Mouse (Mus musculus): ENCODE measurements around the gene Olfr734.

Olfr734 gene

DNA sequence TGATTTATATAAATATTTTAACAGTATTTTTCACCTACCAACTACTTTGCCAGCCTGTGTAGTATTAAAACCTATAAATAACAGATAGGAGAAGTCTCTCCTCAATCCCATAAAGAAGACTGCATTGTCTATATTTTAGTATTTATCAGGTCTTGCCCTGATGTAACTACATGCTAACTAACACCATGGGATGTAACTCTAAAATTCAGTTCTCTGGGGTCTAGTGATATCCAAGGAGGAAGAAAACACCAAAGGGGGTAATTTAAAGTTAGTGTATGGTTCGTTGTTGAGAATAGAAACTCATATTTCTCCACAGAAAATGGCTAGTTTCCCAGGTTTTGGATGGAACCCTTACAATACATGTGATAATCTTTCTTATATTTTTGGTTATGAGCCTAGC is at the start of gene Olfr734:
TSS of gene Olfr734 (minus strand) at position 101 of the 400 bp plus-strand sequence.
- no peak for DNase-seq (ENCODE audit: low read depth)

DNA sequence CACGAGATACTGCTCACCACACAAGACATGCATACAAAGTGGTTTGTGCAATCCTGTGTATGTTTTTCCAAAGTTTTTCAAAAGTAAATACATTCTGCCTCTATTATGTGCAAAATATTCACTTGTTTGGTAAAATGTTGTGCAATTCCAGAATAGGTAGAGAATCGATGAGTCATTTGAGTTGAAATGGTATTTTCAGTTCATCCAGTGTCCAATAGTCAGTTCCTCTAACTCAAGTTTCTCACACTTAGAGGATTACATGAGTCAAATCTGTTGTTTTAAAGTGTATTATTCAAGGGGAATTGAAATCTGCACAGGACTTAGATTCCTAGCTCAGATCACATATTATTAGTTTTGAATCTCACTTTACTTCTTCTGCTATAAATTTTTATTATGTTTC is 37.0 kb upstream of the Olfr734 start:
- DNase-seq (ENCODE audit: low read depth): no peak

DNA sequence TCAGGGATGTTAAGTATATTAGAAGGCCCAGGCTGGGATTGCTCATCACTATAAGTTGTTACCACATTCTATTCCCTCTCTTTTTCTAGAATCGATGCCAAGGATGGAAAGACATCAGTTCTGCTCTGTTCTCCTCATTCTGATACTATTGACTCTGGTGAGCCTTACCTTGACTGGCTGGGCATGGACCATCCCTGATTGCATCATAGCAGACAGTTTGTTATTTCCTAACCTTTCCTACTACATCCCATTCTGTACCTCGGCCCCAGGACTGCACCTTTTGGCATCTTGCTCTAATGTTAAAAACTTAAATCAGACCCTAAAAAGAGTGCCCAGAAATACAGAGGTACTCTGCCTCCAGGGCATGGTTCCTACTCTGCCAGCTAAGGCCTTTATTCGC is 33.9 kb upstream of the Olfr734 start:
- no peak for DNase-seq (ENCODE audit: low read depth)

DNA sequence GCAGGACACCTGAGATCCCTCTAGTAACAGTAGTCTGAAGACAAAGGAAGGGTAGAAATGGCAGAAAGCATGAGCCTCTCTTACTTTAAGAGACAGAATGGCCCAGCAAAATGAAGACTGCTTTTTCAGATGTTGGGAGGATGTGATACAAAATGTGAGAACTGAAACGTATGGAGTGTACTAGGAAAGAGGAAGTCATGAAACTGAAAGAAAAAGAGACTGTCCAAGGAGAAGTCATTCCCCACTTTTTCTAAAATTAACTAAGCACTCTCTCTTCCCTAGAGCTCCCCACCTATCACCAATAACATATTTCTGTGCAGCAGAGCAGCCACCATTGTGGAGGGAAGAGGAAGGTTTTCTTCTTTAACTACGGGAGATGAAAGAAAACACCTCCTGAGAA is 31.0 kb upstream of the Olfr734 start, which contains the start of gene Tlr11:
TSS of gene Tlr11 (plus strand) at position 322 of the 400 bp plus-strand sequence.
- no peak for DNase-seq (ENCODE audit: low read depth)

DNA sequence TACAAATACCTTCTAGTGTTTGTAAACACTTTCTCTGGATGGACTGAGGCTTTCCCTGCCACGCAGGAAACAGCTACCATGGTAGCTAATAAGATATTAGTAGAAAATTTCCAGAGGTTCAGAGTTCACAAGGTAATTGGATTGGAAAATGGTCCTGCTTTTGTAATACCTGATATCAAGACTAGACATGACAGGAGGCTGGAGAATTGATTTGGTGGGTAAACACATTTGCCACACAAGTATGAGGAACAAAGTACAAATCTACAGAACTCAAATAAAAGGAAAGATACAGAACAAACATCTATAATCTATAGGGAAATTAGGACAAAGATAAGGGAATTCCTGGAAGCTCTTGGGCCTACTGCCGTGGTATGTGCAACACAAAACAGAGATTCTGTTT is 30.2 kb upstream of the Olfr734 start:
- no peak for DNase-seq (ENCODE audit: low read depth)

DNA sequence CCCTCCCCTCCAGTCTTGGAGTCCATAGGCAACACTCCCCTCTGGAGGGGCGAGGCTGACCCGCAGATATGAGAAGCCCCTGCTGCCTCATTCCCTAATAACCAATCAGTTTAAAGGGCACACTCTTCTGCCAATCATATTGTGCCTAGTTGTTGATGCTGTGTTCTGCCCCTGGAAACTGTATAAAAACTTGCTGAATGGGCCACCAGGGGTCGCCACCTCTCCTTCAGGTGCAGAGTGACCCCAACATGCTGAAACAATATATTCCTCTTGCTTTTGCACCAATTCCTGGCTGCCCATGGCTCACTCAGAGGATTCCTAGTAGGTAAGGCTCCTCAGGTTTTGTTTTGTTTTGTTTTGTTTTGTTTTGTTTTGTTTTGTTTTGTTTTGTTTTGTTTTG is 25.9 kb upstream of the Olfr734 start:
- peak; percentile 10 for DNase-seq (ENCODE audit: low read depth)

DNA sequence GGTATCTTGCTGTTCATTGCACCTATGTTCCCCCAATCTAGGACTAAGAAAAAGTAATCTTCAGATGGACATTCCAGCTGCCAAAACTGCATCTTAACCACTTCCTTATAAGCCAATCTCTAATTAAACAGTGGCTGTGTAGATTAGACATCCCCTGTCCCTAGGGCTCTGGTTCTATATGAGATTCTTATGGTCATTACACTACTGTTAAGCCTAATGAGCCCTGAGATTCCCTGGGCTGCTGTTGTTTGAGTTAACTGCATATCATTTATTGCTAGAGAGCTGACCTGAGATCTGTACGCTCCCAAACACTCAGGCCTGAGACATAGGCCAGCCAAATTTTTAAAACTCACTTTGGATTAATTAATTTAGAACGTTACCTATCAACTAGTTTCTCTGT is 22.2 kb upstream of the Olfr734 start, which contains the start of gene Olfr735:
TSS of gene Olfr735 (minus strand) at position 77 of the 400 bp plus-strand sequence.
- no peak for DNase-seq (ENCODE audit: low read depth)

DNA sequence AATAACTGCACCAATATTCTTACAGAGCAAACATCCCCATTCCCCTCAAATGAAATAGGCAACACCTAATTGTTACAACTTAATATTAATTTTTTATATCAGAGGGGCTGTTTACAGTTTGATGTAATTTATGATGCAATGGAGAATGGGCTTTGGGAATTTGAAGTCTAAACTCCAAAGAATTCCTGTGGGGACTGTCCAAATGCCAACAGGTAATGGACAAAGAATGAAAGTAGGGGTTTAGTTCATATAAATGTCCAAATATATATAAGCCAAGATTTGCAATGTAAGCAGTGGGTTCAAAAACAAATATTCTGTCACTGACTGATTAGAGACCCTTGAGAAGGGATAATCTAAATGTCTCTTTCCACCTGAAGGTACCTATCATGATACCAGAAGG is 25.1 kb downstream of the Olfr734 start, which contains the start of gene Olfr733:
TSS of gene Olfr733 (minus strand) at position 101 of the 400 bp plus-strand sequence.
- no peak for DNase-seq (ENCODE audit: low read depth)

DNA sequence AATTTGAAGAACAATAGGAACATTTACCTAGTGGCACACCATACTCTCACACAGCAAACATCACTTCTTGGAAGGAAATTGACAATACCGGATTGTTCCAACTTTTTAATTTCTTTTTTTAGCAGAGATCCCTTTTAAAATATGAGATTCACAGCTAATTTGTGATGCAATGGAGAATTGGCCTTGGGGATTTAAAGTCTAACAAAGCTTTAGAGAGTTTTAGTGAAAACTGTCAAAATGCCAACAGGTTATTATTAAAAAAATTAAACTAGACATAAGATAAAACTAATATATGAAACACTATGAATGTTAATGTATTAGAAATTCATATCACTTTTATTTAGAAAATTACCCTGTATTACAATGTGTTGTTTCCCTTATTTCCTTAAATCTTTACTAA is 42.5 kb downstream of the Olfr734 start, which contains the start of gene Olfr732:
TSS of gene Olfr732 (minus strand) at position 101 of the 400 bp plus-strand sequence.
- DNase-seq (ENCODE audit: low read depth): no peak
